Mouse (Mus musculus): Measurements from ENCODE around the gene Kdelr1.

- TF ChIP-seq POLR2A (IDR thresholded peaks at IDR 0.05; ENCODE audit: borderline replicate concordance, extremely low read depth, low read depth, low read length), result no peak
- no peak for TF ChIP-seq CTCF (IDR thresholded peaks at IDR 0.05; ENCODE audit: insufficient read depth, low read length)
Observed at GRCm38 (mm10) chr7:45928626-45929295, 56.2 kb downstream of the Kdelr1 start.
